Mouse (Mus musculus) stomach, embryonic 15.5 days (tissue): Measurements from ENCODE around the gene AL731706.2. TPM values are rescaled to one million over a fixed set of nuclear protein-coding genes. Genes with fewer than 3 reads are reported as not detected.

ENCODE experiments used
- ATAC-seq: fragments of 200-750 bp; cut with Nextera tagmentation; 2 replicates; pipeline ENCODE4 v1.8.0; 2017; ENCODE audit warnings: low read depth, moderate number of reproducible peaks, moderate TSS enrichment; ENCODE audit not compliant: insufficient read depth, low FRiP score
- H3K27ac ChIP-seq: fragments of 300-500 bp; sonication (generic); 2 replicates; pipeline ENCODE4 v1.5.1; 2015; ENCODE audit warnings: mild to moderate bottlenecking, inconsistent platforms
- H3K27me3 ChIP-seq: fragments of 300-500 bp; sonication (generic); replicated peaks from 2 replicates; pipeline ENCODE4 v1.6.1; 2015; ENCODE audit warnings: inconsistent platforms
- H3K36me3 ChIP-seq: fragments of 300-500 bp; sonication (generic); 2 replicates; pipeline ENCODE4 v1.6.1; 2015; ENCODE audit warnings: inconsistent platforms
- H3K4me1 ChIP-seq: fragments of 300-500 bp; sonication (generic); 2 replicates; pipeline ENCODE4 v1.6.1; 2015; ENCODE audit warnings: inconsistent platforms
- H3K4me2 ChIP-seq: fragments of 300-500 bp; sonication (generic); 2 replicates; pipeline ENCODE4 v1.6.1; 2015; ENCODE audit warnings: mild to moderate bottlenecking, inconsistent platforms
- H3K4me3 ChIP-seq: fragments of 300-500 bp; sonication (generic); replicated peaks from 2 replicates; pipeline ENCODE4 v1.5.1; 2015; ENCODE audit warnings: inconsistent platforms
- H3K9ac ChIP-seq: fragments of 300-500 bp; sonication (generic); 2 replicates; pipeline ENCODE4 v1.6.1; 2015; ENCODE audit warnings: inconsistent platforms
- H3K9me3 ChIP-seq: fragments of 300-500 bp; sonication (generic); 2 replicates; pipeline ENCODE4 v1.6.1; 2016; ENCODE audit warnings: inconsistent platforms
- WGBS: fragments of 180-500 bp; shearing (Covaris S2); methylation state at CpG from one replicate; pipeline ENCODE4 v1.1.7; 2015; 5-methylcytosine and 5-hydroxymethylcytosine counted together
- polyA plus RNA-seq: library from polyadenylated mRNA; unstranded; fragments of >200 nt; fragmentation: Nextera tagmentation; extraction: Ambion mirVana; gene quantifications from 2 replicates; pipeline ENCODE4 v1.2.1, GENCODE M21; 2015

AL731706.2 gene
- 31.6 and 32.9 TPM in 2 replicates for polyA plus RNA-seq

DNA sequence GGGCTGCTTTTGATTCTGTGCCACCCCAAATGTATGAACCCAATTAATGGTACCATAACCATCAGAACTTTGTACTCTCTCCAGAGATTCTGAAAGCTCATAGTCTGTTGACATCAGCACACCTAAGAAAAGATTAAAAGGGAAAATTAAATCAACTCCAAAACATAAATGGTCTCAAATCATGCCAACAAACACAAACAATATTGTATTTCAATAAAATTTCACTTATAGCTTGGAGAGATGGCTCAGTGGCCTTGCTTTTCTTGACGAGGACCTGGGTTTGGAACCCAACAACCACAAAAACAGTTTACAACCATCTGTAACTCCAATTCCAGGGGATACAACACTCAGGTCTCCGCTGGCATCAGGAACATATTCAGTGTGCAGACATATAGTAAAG is at the start of gene AL731706.2:
Gene AL731706.2 (minus strand): TSS at position 101 of the 400 bp plus-strand sequence.
- no peak within 1 kb of the TSS for H3K4me3 ChIP-seq
- no peak within 1 kb of the TSS for H3K4me2 ChIP-seq
- H3K9me3 ChIP-seq = no peaks in the 10 kb centered on the region
- H3K36me3 ChIP-seq = peaks cover 12% of the 10 kb centered on the region
- no peaks in the 10 kb centered on the region; the same call in 1 of the 2 replicates for H3K4me1 ChIP-seq
- no peak within 1 kb of the TSS for H3K9ac ChIP-seq
- H3K27me3 ChIP-seq = no peaks in the 10 kb centered on the region
- no peak within 1 kb of the TSS for H3K27ac ChIP-seq
- 94% methylated on average over 2 of the region's 2 CpGs for WGBS
- no peak for ATAC-seq

GRCm38 (mm10) chr2:136921003-136921408 is 35.5 kb upstream of the AL731706.2 start:
- H3K27ac ChIP-seq = peak overlapping the region; percentile 51; the same call in 1 of the 2 replicates
- no peak overlapping the region for H3K9ac ChIP-seq
- 0 out of 2 replicates have a peak overlapping the region, but pooled peaks have one; percentile 8 for H3K4me2 ChIP-seq
- 25% methylated on average over 4 of the region's 4 CpGs for WGBS
- H3K4me1 ChIP-seq = peaks cover 5% of the 10 kb centered on the region
- H3K9me3 ChIP-seq = no peaks in the 10 kb centered on the region
- H3K36me3 ChIP-seq = no peaks in the 10 kb centered on the region
- no peak overlapping the region for H3K4me3 ChIP-seq
- peak; percentile 80; the same call in 1 of the 2 replicates for ATAC-seq
- no peaks in the 10 kb centered on the region for H3K27me3 ChIP-seq

- H3K9ac ChIP-seq = no peak overlapping the region
- no peak overlapping the region for H3K4me3 ChIP-seq
- H3K27me3 ChIP-seq = no peaks in the 10 kb centered on the region
- no peaks in the 10 kb centered on the region for H3K36me3 ChIP-seq
- H3K4me1 ChIP-seq = peaks cover 5% of the 10 kb centered on the region
- 0 out of 2 replicates have a peak overlapping the region, but pooled peaks have one; percentile 8 for H3K4me2 ChIP-seq
- no peak overlapping the region for H3K27ac ChIP-seq
- 60% methylated on average over 3 of the region's 3 CpGs for WGBS
- no peaks in the 10 kb centered on the region for H3K9me3 ChIP-seq
- peak; percentile 27; the same call in 1 of the 2 replicates for ATAC-seq
These were observed 34.9 kb upstream of the AL731706.2 start for GRCm38 (mm10) chr2:136920257-136920993.

- H3K27ac ChIP-seq = peak overlapping the region; percentile 14; the same call in 1 of the 2 replicates
These were observed 34.0 kb upstream of the AL731706.2 start for GRCm38 (mm10) chr2:136919433-136919832.

GRCm38 (mm10) chr2:136914334-136914902 is 28.9 kb upstream of the AL731706.2 start:
- no peak overlapping the region for H3K9ac ChIP-seq
- H3K36me3 ChIP-seq = no peaks in the 10 kb centered on the region
- WGBS = 42% methylated on average over 3 of the region's 3 CpGs
- no peak overlapping the region for H3K27ac ChIP-seq
- no peak for ATAC-seq
- no peak overlapping the region for H3K4me3 ChIP-seq
- H3K4me2 ChIP-seq = no peak overlapping the region
- H3K9me3 ChIP-seq = no peaks in the 10 kb centered on the region
- no peaks in the 10 kb centered on the region for H3K27me3 ChIP-seq
- 0 out of 2 replicates have a peak, but pooled peaks cover under 1% of the 10 kb centered on the region for H3K4me1 ChIP-seq

More at GRCm38 (mm10) chr2:136919433-136919832, 34.0 kb upstream of the AL731706.2 start:
- Histone ChIP-seq H3K36me3 (no peaks in the 10 kb centered on the region), H3K9me3 (no peaks in the 10 kb centered on the region), H3K4me3 (no peak overlapping the region), H3K4me2 (no peak overlapping the region), H3K9ac (no peak overlapping the region), H3K27me3 (no peaks in the 10 kb centered on the region), H3K4me1 (peaks cover 5% of the 10 kb centered on the region)
- 95% methylated on average over 1 of the region's 1 CpGs for WGBS
- no peak for ATAC-seq

DNA sequence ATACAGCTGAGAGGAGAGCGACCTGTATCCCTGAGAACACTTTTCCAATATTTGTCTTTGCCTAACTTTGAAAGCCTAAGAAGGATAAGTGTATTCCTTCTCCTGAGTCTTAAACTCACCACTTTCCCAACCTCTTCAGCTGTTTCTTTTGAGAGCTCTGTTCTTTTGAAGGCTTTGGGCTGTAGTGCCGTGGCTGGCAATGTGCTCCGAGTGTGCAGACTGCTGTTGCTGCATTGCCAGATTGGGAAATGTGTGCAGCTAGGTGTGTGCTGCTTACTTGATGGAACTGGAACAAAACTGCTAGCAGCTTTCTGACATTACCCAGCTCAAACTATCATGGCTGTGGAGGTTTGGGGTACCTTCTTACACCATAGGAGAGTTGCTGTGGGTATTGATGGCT is 27.5 kb upstream of the AL731706.2 start:
- no peak for ATAC-seq
- WGBS = 55% methylated on average over 3 of the region's 3 CpGs
- no peaks in the 10 kb centered on the region for H3K9me3 ChIP-seq
- H3K4me1 ChIP-seq = no peaks in the 10 kb centered on the region
- no peak overlapping the region for H3K4me2 ChIP-seq
- no peaks in the 10 kb centered on the region for H3K36me3 ChIP-seq
- no peak overlapping the region for H3K27ac ChIP-seq
- H3K9ac ChIP-seq = no peak overlapping the region
- no peaks in the 10 kb centered on the region for H3K27me3 ChIP-seq
- no peak overlapping the region for H3K4me3 ChIP-seq

DNA sequence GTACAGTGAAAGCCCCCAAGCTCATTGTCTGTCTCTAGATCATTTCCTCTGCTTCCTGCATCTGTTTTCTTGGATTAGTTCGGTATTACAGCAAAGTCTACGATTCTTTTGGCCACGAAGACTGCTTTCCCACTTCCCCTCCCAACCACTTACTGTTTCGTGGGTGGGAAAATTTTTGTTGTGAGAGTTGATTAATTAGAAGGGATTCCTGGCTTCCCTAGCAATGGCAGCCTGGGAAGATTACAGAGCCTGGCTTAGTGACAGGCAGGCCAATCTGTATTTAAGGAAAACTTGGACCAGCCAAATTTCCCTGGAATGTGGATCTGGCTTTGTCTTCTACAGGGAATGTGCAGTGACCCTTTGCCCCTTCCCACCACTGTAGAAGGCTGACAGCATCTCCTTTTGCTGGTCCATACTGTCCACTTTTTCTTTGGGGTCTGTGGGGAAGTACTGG is 26.5 kb upstream of the AL731706.2 start:
- ATAC-seq = no peak; the same call in 1 of the 2 replicates
- Histone ChIP-seq H3K27me3 (no peaks in the 10 kb centered on the region), H3K36me3 (no peaks in the 10 kb centered on the region), H3K9ac (no peak overlapping the region), H3K4me2 (no peak overlapping the region), H3K4me3 (no peak overlapping the region), H3K27ac (peak overlapping the region; percentile 2; the same call in 1 of the 2 replicates), H3K4me1 (no peaks in the 10 kb centered on the region), H3K9me3 (no peaks in the 10 kb centered on the region)
- 18% methylated on average over 4 of the region's 4 CpGs for WGBS

DNA sequence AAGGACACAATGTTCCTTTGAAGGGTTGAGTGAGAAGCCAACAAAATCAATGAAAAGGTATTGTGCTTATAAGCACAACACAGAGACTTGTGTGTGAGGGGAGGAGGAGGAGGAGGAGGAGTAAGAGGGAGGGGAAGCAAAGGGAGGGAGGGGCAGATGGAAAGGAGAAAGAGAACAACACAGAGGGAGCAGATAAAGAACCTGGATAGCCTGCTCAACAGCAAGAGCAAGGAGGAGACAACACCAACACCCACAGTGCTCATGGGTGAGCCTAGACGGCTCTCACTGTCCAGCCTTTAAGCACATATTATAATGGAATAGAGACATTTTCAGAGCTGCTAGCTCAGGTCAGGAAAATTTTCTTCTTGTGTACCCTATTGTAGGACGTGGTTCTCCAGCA is 23.8 kb upstream of the AL731706.2 start:
- Histone ChIP-seq H3K4me3 (no peak overlapping the region), H3K36me3 (no peaks in the 10 kb centered on the region), H3K9ac (no peak overlapping the region), H3K9me3 (no peaks in the 10 kb centered on the region), H3K27ac (no peak overlapping the region), H3K27me3 (no peaks in the 10 kb centered on the region), H3K4me1 (no peaks in the 10 kb centered on the region), H3K4me2 (no peak overlapping the region)
- WGBS = 79% methylated on average over 2 of the region's 2 CpGs
- ATAC-seq = no peak

GRCm38 (mm10) chr2:136908596-136908995 is 23.1 kb upstream of the AL731706.2 start:
- Histone ChIP-seq H3K36me3 (no peaks in the 10 kb centered on the region), H3K9me3 (no peaks in the 10 kb centered on the region), H3K4me1 (no peaks in the 10 kb centered on the region), H3K27me3 (no peaks in the 10 kb centered on the region), H3K27ac (no peak overlapping the region), H3K4me2 (no peak overlapping the region), H3K9ac (no peak overlapping the region), H3K4me3 (no peak overlapping the region)
- no peak for ATAC-seq
- 75% methylated on average over 3 of the region's 3 CpGs for WGBS

GRCm38 (mm10) chr2:136896131-136896530 is 10.7 kb upstream of the AL731706.2 start:
- WGBS = 67% methylated on average over 2 of the region's 2 CpGs
- no peaks in the 10 kb centered on the region for H3K36me3 ChIP-seq

GRCm38 (mm10) chr2:136894494-136894893 is 9.0 kb upstream of the AL731706.2 start:
- Histone ChIP-seq H3K36me3 (no peaks in the 10 kb centered on the region), H3K4me3 (no peak overlapping the region), H3K27ac (no peak overlapping the region), H3K4me2 (no peak overlapping the region), H3K4me1 (no peaks in the 10 kb centered on the region), H3K9me3 (no peaks in the 10 kb centered on the region), H3K27me3 (no peaks in the 10 kb centered on the region), H3K9ac (no peak overlapping the region)
- no peak for ATAC-seq
- WGBS = 88% methylated on average over 2 of the region's 2 CpGs

More at GRCm38 (mm10) chr2:136896131-136896530, 10.7 kb upstream of the AL731706.2 start:
- H3K27me3 ChIP-seq = no peaks in the 10 kb centered on the region
- H3K9me3 ChIP-seq = no peaks in the 10 kb centered on the region
- no peak overlapping the region for H3K4me3 ChIP-seq
- no peak overlapping the region for H3K4me2 ChIP-seq
- no peak overlapping the region for H3K9ac ChIP-seq
- no peak for ATAC-seq
- H3K4me1 ChIP-seq = no peaks in the 10 kb centered on the region
- no peak overlapping the region for H3K27ac ChIP-seq

DNA sequence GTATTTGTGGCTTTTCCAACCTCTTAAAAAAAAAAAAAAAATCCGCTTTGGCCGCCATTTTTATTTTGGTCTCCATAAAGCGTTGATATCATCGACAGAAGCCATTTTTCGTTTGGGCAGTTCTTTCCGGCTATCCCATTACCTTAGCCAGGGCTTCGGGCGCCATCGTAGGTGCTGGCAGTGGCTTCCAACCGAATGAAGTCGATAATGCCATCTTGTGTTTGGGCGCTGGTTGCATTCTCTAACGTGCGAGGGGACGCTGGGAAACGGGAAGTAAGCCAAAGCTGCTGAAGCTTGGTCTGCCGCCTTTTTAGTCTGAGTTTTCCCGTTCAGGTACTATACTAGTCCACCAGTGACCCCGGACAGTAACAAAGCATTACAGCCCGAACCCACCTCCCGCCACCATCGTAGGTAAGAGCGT is 6.5 kb upstream of the AL731706.2 start:
- 0% methylated on average over 23 of the region's 23 CpGs for WGBS
- H3K36me3 ChIP-seq = no peaks in the 10 kb centered on the region

More for the DNA sequence above, 6.5 kb upstream of the AL731706.2 start:
- Histone ChIP-seq H3K4me2 (peak overlapping the region; percentile 46), H3K27me3 (no peaks in the 10 kb centered on the region), H3K9ac (peak overlapping the region; percentile 42; the same call in 1 of the 2 replicates), H3K4me3 (peak overlapping the region; percentile 86), H3K9me3 (no peaks in the 10 kb centered on the region), H3K4me1 (no peaks in the 10 kb centered on the region; the same call in 1 of the 2 replicates), H3K27ac (peak overlapping the region; percentile 95)
- peak; percentile 81 for ATAC-seq
